Mouse (Mus musculus): ENCODE measurements around the gene Shq1.

DNA sequence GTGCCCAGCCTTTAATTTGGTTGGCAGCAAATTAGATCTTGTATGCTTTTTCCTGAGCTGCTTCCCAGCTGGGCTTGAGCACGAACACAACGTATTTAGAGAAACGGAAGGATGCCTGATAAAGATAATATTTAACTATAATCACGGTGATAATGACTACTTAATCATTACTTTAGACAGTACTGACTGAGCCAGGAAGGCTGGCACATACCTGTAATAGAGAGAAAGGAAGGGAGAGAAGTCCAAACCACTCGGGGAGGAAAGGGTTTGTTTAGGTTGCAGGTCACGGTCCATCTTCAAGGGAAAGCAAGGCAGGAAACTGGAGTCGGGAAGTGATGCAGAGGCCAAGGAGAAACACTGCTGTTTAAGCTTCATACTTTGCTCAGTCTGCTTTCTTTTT, 45.2 kb upstream of the Shq1 start:
- no peak for TF ChIP-seq CTCF (IDR thresholded peaks at IDR 0.05; ENCODE audit: low read depth, low read length)
- no peak for TF ChIP-seq GATA1 (IDR thresholded peaks at IDR 0.05; ENCODE audit: borderline replicate concordance, low read length)

Data from G1E (cell line).